Mouse (Mus musculus): ENCODE measurements around the gene Catip. TPM values are rescaled to one million over a fixed set of nuclear protein-coding genes. Genes with fewer than 3 reads are reported as not detected.
A peak's percentile ranks its signal among the peaks of the same experiment; 100 is the strongest.

Gene Catip
- total and polyA plus RNA-seq, 3 experiments = 0.29 to 2.3 (median 0.34) TPM

DNA sequence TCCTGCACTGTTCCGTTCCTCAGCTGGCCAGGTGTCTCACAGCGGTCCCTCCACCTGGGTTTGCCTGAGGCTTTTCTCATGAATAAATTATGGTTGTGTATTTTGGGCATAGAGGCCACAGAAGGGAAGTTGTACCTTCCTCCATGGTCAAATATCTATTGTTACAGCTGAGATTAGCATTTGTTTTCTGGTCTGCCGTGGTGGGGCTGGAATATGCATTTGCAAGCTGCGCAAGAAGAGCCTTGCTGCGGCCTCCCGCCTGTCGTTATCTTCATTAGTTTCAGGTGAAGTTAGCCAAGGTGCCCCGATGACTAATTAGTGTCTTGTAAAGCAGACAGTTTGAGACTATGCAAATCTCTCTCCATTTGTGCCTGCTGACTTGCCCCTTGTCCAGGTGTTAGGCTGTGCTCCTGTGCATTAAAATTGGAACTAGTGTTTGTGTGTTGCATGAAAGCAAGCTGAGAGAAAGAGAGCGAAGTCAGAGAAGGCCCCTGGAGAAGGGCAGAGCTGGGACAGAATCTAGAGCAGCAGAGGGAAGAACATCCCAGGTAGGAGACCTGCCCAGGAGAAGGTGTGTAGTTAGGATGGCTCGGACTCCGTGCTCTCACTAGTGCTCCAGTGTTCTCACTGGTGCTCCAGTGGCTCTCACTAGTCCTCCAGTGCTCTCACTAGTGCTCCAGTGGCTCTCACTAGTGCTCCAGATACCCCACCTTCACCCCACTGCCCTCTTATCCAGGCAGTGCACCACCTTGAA lies 17.6 kb upstream of the Catip start:
- intact Hi-C loops (cut with DNase I) = no loop called here

DNA sequence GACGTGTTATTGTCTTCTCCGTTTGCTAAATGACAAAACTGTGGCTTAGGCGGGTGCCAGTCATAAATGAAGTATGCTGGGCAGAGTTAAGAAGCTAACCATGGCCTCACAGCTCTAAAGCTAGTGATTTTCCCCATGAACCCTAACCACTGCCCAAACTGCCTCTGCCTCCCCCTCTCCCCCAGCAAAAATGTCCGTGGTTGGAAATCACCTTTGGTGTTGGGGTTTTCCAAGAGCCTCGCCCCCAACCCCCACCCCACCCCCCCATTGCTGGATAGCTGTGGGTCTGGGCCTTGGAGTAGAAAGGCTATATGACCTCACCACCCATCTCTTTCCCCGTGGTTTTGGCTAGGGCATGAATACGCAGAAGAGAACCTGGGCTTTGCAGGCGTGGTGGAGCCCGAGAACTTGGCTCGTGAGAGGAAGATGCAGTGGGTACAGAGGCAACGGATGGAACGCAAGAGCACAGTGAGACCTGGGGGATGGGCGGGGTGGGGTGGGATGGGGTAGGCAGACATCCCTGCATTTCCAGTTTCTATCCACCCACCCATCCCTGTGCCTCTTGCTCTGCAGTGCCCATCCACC lies 10.6 kb upstream of the Catip start:
- TF ChIP-seq EP300 (IDR thresholded peaks at IDR 0.05; ENCODE audit: insufficient read depth, low read depth, low read length) (no peak), CTCF (IDR thresholded peaks at IDR 0.05) (no peak), POLR2A (IDR thresholded peaks at IDR 0.05; ENCODE audit: insufficient read depth, low read depth, low read length) (no peak)
- DNase-seq = no peak
- Histone ChIP-seq H3K4me3 (no peak overlapping the region), H3K79me2 (replicated peaks; ENCODE audit: control insufficient read depth, insufficient read depth, low read length) (no peaks in the 10 kb centered on the region), H3K36me3 (ENCODE audit: control insufficient read depth, insufficient read depth, low read length) (no peaks in the 10 kb centered on the region), H3K4me1 (ENCODE audit: control insufficient read depth, insufficient read depth, low read length) (peaks cover 11% of the 10 kb centered on the region), H3K27me3 (ENCODE audit: control insufficient read depth, insufficient read depth, low read length) (no peaks in the 10 kb centered on the region), H3K27ac (no peak overlapping the region), H3K9ac (ENCODE audit: low read depth, low read length) (no peak overlapping the region)
- intact Hi-C loops (cut with DNase I) = no loop called here
- 90% methylated on average over 13 of the region's 13 CpGs for WGBS

More for the DNA sequence above, 17.6 kb upstream of the Catip start:
- peaks cover 26% of the 10 kb centered on the region for H3K4me1 ChIP-seq (ENCODE audit: control insufficient read depth, insufficient read depth, low read length)
- no peak overlapping the region for H3K9ac ChIP-seq (ENCODE audit: low read depth, low read length)
- WGBS = 66% methylated on average over 11 of the region's 11 CpGs
- H3K79me2 ChIP-seq (replicated peaks; ENCODE audit: control insufficient read depth, insufficient read depth, low read length) = no peaks in the 10 kb centered on the region
- TF ChIP-seq CTCF (IDR thresholded peaks at IDR 0.05) = no peak
- TF ChIP-seq EP300 (IDR thresholded peaks at IDR 0.05; ENCODE audit: insufficient read depth, low read depth, low read length) = no peak
- TF ChIP-seq POLR2A (IDR thresholded peaks at IDR 0.05; ENCODE audit: insufficient read depth, low read depth, low read length) = no peak
- H3K4me3 ChIP-seq = no peak overlapping the region
- no peaks in the 10 kb centered on the region for H3K27me3 ChIP-seq (ENCODE audit: control insufficient read depth, insufficient read depth, low read length)
- no peaks in the 10 kb centered on the region; the same call in 1 of the 2 replicates for H3K36me3 ChIP-seq (ENCODE audit: control insufficient read depth, insufficient read depth, low read length)
- H3K27ac ChIP-seq = peak overlapping the region; percentile 40; the same call in 1 of the 2 replicates
- DNase-seq = no peak

GRCm38 (mm10) chr1:74352532-74353096 lies 9.3 kb upstream of the Catip start:
- no peak overlapping the region for H3K9ac ChIP-seq (ENCODE audit: low read depth, low read length)
- no peaks in the 10 kb centered on the region for H3K27me3 ChIP-seq (ENCODE audit: control insufficient read depth, insufficient read depth, low read length)
- TF ChIP-seq EP300 (IDR thresholded peaks at IDR 0.05; ENCODE audit: insufficient read depth, low read depth, low read length) (0 out of 2 replicates have a peak, but pooled peaks have one; percentile 54), CTCF (IDR thresholded peaks at IDR 0.05) (no peak), POLR2A (IDR thresholded peaks at IDR 0.05; ENCODE audit: insufficient read depth, low read depth, low read length) (no peak)
- H3K36me3 ChIP-seq (ENCODE audit: control insufficient read depth, insufficient read depth, low read length) = no peaks in the 10 kb centered on the region
- intact Hi-C loops (cut with DNase I) = no loop called here
- H3K4me1 ChIP-seq (ENCODE audit: control insufficient read depth, insufficient read depth, low read length) = peaks cover 11% of the 10 kb centered on the region
- no peak overlapping the region for H3K4me3 ChIP-seq
- no peak for DNase-seq
- no peaks in the 10 kb centered on the region for H3K79me2 ChIP-seq (replicated peaks; ENCODE audit: control insufficient read depth, insufficient read depth, low read length)
- no peak overlapping the region for H3K27ac ChIP-seq
- 48% methylated on average over 5 of the region's 5 CpGs for WGBS

- Histone ChIP-seq H3K36me3 (ENCODE audit: control insufficient read depth, insufficient read depth, low read length) (no peaks in the 10 kb centered on the region), H3K27me3 (ENCODE audit: control insufficient read depth, insufficient read depth, low read length) (no peaks in the 10 kb centered on the region), H3K27ac (no peak overlapping the region)
Observed at GRCm38 (mm10) chr1:74353453-74354229, 8.3 kb upstream of the Catip start.

DNA sequence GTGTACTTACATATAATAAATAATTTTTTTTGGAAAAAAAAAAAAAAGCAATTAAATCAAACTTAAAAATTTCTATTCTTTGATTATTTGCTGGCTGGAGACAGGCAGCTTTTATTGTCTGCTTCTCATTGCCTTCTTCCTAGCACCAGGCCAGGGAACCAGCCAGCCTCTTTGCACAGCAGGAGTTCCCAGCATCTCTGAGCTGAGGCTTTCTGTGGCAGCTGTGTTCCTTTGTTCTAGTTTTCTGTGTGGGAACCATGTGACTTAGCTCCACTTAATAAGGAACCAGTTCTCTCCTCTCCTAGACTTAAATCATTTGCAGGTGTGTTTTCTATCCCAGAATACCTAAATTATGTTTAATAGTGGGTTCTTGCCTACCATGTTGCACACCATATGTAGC lies 4.4 kb upstream of the Catip start:
- no peak for TF ChIP-seq POLR2A (IDR thresholded peaks at IDR 0.05; ENCODE audit: insufficient read depth, low read depth, low read length)
- TF ChIP-seq CTCF (IDR thresholded peaks at IDR 0.05) = no peak
- no peak for TF ChIP-seq EP300 (IDR thresholded peaks at IDR 0.05; ENCODE audit: insufficient read depth, low read depth, low read length)
- Histone ChIP-seq H3K27ac (no peak overlapping the region), H3K36me3 (ENCODE audit: control insufficient read depth, insufficient read depth, low read length) (no peaks in the 10 kb centered on the region), H3K4me3 (no peak overlapping the region), H3K9ac (ENCODE audit: low read depth, low read length) (no peak overlapping the region), H3K4me1 (ENCODE audit: control insufficient read depth, insufficient read depth, low read length) (peaks cover 7% of the 10 kb centered on the region), H3K79me2 (replicated peaks; ENCODE audit: control insufficient read depth, insufficient read depth, low read length) (no peaks in the 10 kb centered on the region), H3K27me3 (ENCODE audit: control insufficient read depth, insufficient read depth, low read length) (no peaks in the 10 kb centered on the region)
- intact Hi-C loops (cut with DNase I) = no loop called here
- no peak for DNase-seq

More at GRCm38 (mm10) chr1:74353453-74354229, 8.3 kb upstream of the Catip start:
- intact Hi-C loops (cut with DNase I) = no loop called here
- DNase-seq = no peak
- no peak overlapping the region for H3K4me3 ChIP-seq
- TF ChIP-seq POLR2A (IDR thresholded peaks at IDR 0.05; ENCODE audit: insufficient read depth, low read depth, low read length) (no peak), EP300 (IDR thresholded peaks at IDR 0.05; ENCODE audit: insufficient read depth, low read depth, low read length) (no peak), CTCF (IDR thresholded peaks at IDR 0.05) (no peak)
- 89% methylated on average over 9 of the region's 9 CpGs for WGBS
- peaks cover 11% of the 10 kb centered on the region for H3K4me1 ChIP-seq (ENCODE audit: control insufficient read depth, insufficient read depth, low read length)
- H3K79me2 ChIP-seq (replicated peaks; ENCODE audit: control insufficient read depth, insufficient read depth, low read length) = no peaks in the 10 kb centered on the region
- no peak overlapping the region for H3K9ac ChIP-seq (ENCODE audit: low read depth, low read length)

Measured in heart, adult 2 months (tissue).